Mouse (Mus musculus) limb, embryonic 15.5 days (tissue): Measurements from ENCODE around the gene Gm6614. TPM values are rescaled to one million over a fixed set of nuclear protein-coding genes. Genes with fewer than 3 reads are reported as not detected.

Experiments used
- ATAC-seq: fragments of 200-750 bp; cut with Nextera tagmentation; 2 replicates; pipeline ENCODE4 v1.8.0; 2017; ENCODE audit warnings: low read depth, moderate TSS enrichment; ENCODE audit not compliant: insufficient number of reproducible peaks, low FRiP score, low TSS enrichment
- H3K27ac ChIP-seq: fragments of 300-500 bp; sonication (generic); 2 replicates; pipeline ENCODE4 v1.5.1; 2015; ENCODE audit warnings: moderate library complexity, mild to moderate bottlenecking, inconsistent platforms
- H3K27me3 ChIP-seq: fragments of 300-500 bp; sonication (generic); 2 replicates; pipeline ENCODE4 v1.6.1; 2015; ENCODE audit warnings: inconsistent platforms
- H3K36me3 ChIP-seq: fragments of 300-500 bp; sonication (generic); 2 replicates; pipeline ENCODE4 v1.6.1; 2015; ENCODE audit warnings: inconsistent platforms
- H3K4me1 ChIP-seq: fragments of 300-500 bp; sonication (generic); 2 replicates; pipeline ENCODE4 v1.6.1; 2015; ENCODE audit warnings: inconsistent platforms
- H3K4me2 ChIP-seq: fragments of 300-500 bp; sonication (generic); 2 replicates; pipeline ENCODE4 v1.6.1; 2015; ENCODE audit warnings: mild to moderate bottlenecking, inconsistent platforms
- H3K4me3 ChIP-seq: fragments of 300-500 bp; sonication (generic); 2 replicates; pipeline ENCODE4 v1.5.1; 2015; ENCODE audit warnings: mild to moderate bottlenecking, inconsistent platforms
- H3K9ac ChIP-seq: fragments of 300-500 bp; sonication (generic); 2 replicates; pipeline ENCODE4 v1.6.1; 2015; ENCODE audit warnings: inconsistent platforms
- H3K9me3 ChIP-seq: fragments of 300-500 bp; sonication (generic); 2 replicates; pipeline ENCODE4 v1.6.1; 2016; ENCODE audit warnings: inconsistent platforms
- WGBS: fragments of 180-500 bp; shearing (Covaris S2); methylation state at CpG from one replicate; pipeline ENCODE4 v1.1.7; 2015; 5-methylcytosine and 5-hydroxymethylcytosine counted together
- polyA plus RNA-seq: library from polyadenylated mRNA; unstranded; fragments of >200 nt; fragmentation: Nextera tagmentation; extraction: Ambion mirVana; gene quantifications from 2 replicates; pipeline ENCODE4 v1.2.1, GENCODE M21; 2015

Gm6614 gene
- polyA plus RNA-seq, 1 experiment from 2014 or later = not detected

- Histone ChIP-seq H3K9ac (no peak overlapping the region), H3K36me3 (no peaks in the 10 kb centered on the region), H3K4me1 (no peaks in the 10 kb centered on the region), H3K27me3 (no peaks in the 10 kb centered on the region), H3K4me2 (no peak overlapping the region), H3K4me3 (no peak overlapping the region), H3K27ac (no peak overlapping the region), H3K9me3 (no peaks in the 10 kb centered on the region)
- WGBS = 80% methylated on average over 5 of the region's 5 CpGs
- ATAC-seq = no peak
Observed at GRCm38 (mm10) chr6:141960482-141960881, 50.7 kb downstream of the Gm6614 start.

GRCm38 (mm10) chr6:141946862-141947261, 64.4 kb downstream of the Gm6614 start, which contains the start of gene Slco1a1:
Gene Slco1a1 (minus strand): TSS chr6:141946962.
- Histone ChIP-seq H3K9ac (no peak within 1 kb of the TSS), H3K27ac (no peak within 1 kb of the TSS), H3K9me3 (no peaks in the 10 kb centered on the region), H3K4me2 (no peak within 1 kb of the TSS), H3K4me1 (no peaks in the 10 kb centered on the region), H3K36me3 (no peaks in the 10 kb centered on the region), H3K27me3 (no peaks in the 10 kb centered on the region), H3K4me3 (no peak within 1 kb of the TSS)
- no peak for ATAC-seq

DNA sequence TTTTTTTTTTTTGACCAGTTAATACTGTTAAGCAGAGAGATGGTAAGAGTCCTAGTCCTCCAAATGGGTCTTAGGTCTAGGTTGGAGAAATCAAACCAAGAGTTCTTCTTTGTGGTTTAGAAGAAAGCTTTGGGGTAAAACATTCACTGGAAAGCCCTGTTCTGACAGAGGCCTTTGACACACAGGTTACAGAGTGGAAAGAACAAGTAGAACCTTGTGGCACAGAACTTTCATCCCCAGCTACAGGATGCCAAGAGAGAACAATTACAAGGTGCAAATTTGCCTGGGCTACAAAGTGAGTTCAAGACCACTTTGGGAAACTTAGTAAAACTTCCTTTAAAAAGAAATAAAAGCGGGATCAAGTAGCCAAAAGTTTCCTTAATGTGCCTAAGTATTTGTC, 70.8 kb downstream of the Gm6614 start:
- ATAC-seq = no peak
- no peaks in the 10 kb centered on the region for H3K36me3 ChIP-seq
- no peaks in the 10 kb centered on the region for H3K27me3 ChIP-seq
- H3K4me3 ChIP-seq = no peak overlapping the region
- H3K9me3 ChIP-seq = no peaks in the 10 kb centered on the region
- no peak overlapping the region for H3K27ac ChIP-seq
- WGBS = 77% methylated on average over 1 of the region's 1 CpGs
- H3K9ac ChIP-seq = no peak overlapping the region
- no peak overlapping the region for H3K4me2 ChIP-seq
- H3K4me1 ChIP-seq = no peaks in the 10 kb centered on the region

Other genes with a start within 250 kb of the Gm6614 start
- 0.67 and 0.97 TPM in 2 replicates for gene Gm5724, start 237.6 kb downstream of the Gm6614 start, polyA plus RNA-seq
- gene Slco1a4, start 155.2 kb downstream of the Gm6614 start, polyA plus RNA-seq = 0.06 and 0.20 TPM in 2 replicates
- not detected in 2 replicates for gene Slco1a1, start 64.5 kb downstream of the Gm6614 start, polyA plus RNA-seq
- gene Slco1a6, start 197.1 kb upstream of the Gm6614 start, polyA plus RNA-seq = 0.31 TPM in 1 of 2 replicates, not detected in the other